Mouse (Mus musculus) kidney, embryonic 16.5 days (tissue): ENCODE measurements around the gene Entpd2. TPM values are rescaled to one million over a fixed set of nuclear protein-coding genes. Genes with fewer than 3 reads are reported as not detected.

Experiments used
- ATAC-seq: fragments of 200-750 bp; cut with Nextera tagmentation; 2 replicates; pipeline ENCODE4 v1.8.0; 2017; ENCODE audit warnings: moderate TSS enrichment; ENCODE audit not compliant: low FRiP score, low TSS enrichment
- H3K27ac ChIP-seq: fragments of 300-500 bp; sonication (generic); 2 replicates; pipeline ENCODE4 v1.5.1; 2014; ENCODE audit warnings: low read length
- H3K27me3 ChIP-seq: fragments of 300-500 bp; sonication (generic); 2 replicates; pipeline ENCODE4 v1.6.1; 2014; ENCODE audit warnings: low read length, control low read depth, mixed read lengths; ENCODE audit not compliant: insufficient read depth
- H3K36me3 ChIP-seq: fragments of 300-500 bp; sonication (generic); 2 replicates; pipeline ENCODE4 v1.6.1; 2014; ENCODE audit warnings: low read length, control low read depth, mixed read lengths; ENCODE audit not compliant: insufficient read depth
- H3K4me1 ChIP-seq: fragments of 300-500 bp; sonication (generic); 2 replicates; pipeline ENCODE4 v1.6.1; 2014; ENCODE audit warnings: low read length, control low read depth, mixed read lengths; ENCODE audit not compliant: insufficient read depth
- H3K4me2 ChIP-seq: fragments of 300-500 bp; sonication (generic); replicated peaks from 2 replicates; pipeline ENCODE4 v1.6.1; 2014; ENCODE audit warnings: low read depth, low read length
- H3K4me3 ChIP-seq: fragments of 300-500 bp; sonication (generic); 2 replicates; pipeline ENCODE4 v1.5.1; 2014; ENCODE audit warnings: mild to moderate bottlenecking, low read length
- H3K9ac ChIP-seq: fragments of 300-500 bp; sonication (generic); replicated peaks from 2 replicates; pipeline ENCODE4 v1.6.1; 2014; ENCODE audit warnings: low read length
- H3K9me3 ChIP-seq: fragments of 300-500 bp; sonication (generic); 2 replicates; pipeline ENCODE4 v1.6.1; 2016; ENCODE audit warnings: low read length, control low read depth
- WGBS: fragments of 180-500 bp; shearing (Covaris S2); extraction: QIAGEN DNeasy Blood & Tissue Kit; methylation state at CpG from one replicate; pipeline ENCODE4 v1.1.7; 2014; 5-methylcytosine and 5-hydroxymethylcytosine counted together
- polyA plus RNA-seq: library from polyadenylated mRNA; unstranded; fragments of >200 nt; fragmentation: Nextera tagmentation; extraction: Ambion mirVana; gene quantifications from 2 replicates; pipeline ENCODE4 v1.2.1, GENCODE M21; 2015

Gene Entpd2
- polyA plus RNA-seq: 5.5 and 6.4 TPM in 2 replicates

GRCm38 (mm10) chr2:25395721-25396596, at the start of gene Entpd2:
Gene Entpd2 (plus strand): TSS chr2:25395874.
- no peak within 1 kb of the TSS for H3K27ac ChIP-seq
- peaks cover 20% of the 10 kb centered on the region for H3K4me1 ChIP-seq
- H3K9me3 ChIP-seq: no peaks in the 10 kb centered on the region
- peak within 1 kb of the TSS; percentile 43 for H3K9ac ChIP-seq
- H3K4me2 ChIP-seq: peak within 1 kb of the TSS; percentile 63
- peak within 1 kb of the TSS; percentile 43 for H3K4me3 ChIP-seq
- no peaks in the 10 kb centered on the region for H3K36me3 ChIP-seq
- WGBS: 1% methylated on average over 53 of the region's 57 CpGs
- ATAC-seq: peak; percentile 66
- H3K27me3 ChIP-seq: peaks cover 51% of the 10 kb centered on the region

GRCm38 (mm10) chr2:25348162-25348561, 47.5 kb upstream of the Entpd2 start:
- peaks cover 80% of the 10 kb centered on the region for H3K36me3 ChIP-seq
- no peak for ATAC-seq
- 77% methylated on average over 7 of the region's 7 CpGs for WGBS

GRCm38 (mm10) chr2:25349499-25349898, 46.2 kb upstream of the Entpd2 start:
- no peak overlapping the region for H3K27ac ChIP-seq
- H3K9ac ChIP-seq: no peak overlapping the region
- no peak for ATAC-seq
- no peak overlapping the region for H3K4me3 ChIP-seq
- H3K4me1 ChIP-seq: no peaks in the 10 kb centered on the region
- H3K27me3 ChIP-seq: no peaks in the 10 kb centered on the region
- WGBS: 98% methylated on average over 4 of the region's 4 CpGs
- peaks cover 69% of the 10 kb centered on the region for H3K36me3 ChIP-seq
- no peak overlapping the region for H3K4me2 ChIP-seq
- no peaks in the 10 kb centered on the region for H3K9me3 ChIP-seq

More at GRCm38 (mm10) chr2:25348162-25348561, 47.5 kb upstream of the Entpd2 start:
- no peak overlapping the region for H3K4me3 ChIP-seq
- no peaks in the 10 kb centered on the region for H3K27me3 ChIP-seq
- H3K9me3 ChIP-seq: no peaks in the 10 kb centered on the region
- no peak overlapping the region for H3K27ac ChIP-seq
- no peak overlapping the region for H3K4me2 ChIP-seq
- H3K4me1 ChIP-seq: no peaks in the 10 kb centered on the region
- H3K9ac ChIP-seq: no peak overlapping the region

- 91% methylated on average over 3 of the region's 3 CpGs for WGBS
- no peak overlapping the region for H3K27ac ChIP-seq
Observed at GRCm38 (mm10) chr2:25350701-25351100, 45.0 kb upstream of the Entpd2 start.

GRCm38 (mm10) chr2:25354211-25354610, 41.5 kb upstream of the Entpd2 start:
- no peak overlapping the region for H3K9ac ChIP-seq
- WGBS: 89% methylated on average over 6 of the region's 6 CpGs

More at GRCm38 (mm10) chr2:25350701-25351100, 45.0 kb upstream of the Entpd2 start:
- peaks cover 5% of the 10 kb centered on the region for H3K4me1 ChIP-seq
- no peaks in the 10 kb centered on the region for H3K9me3 ChIP-seq
- no peak overlapping the region for H3K9ac ChIP-seq
- no peak overlapping the region for H3K4me3 ChIP-seq
- H3K27me3 ChIP-seq: no peaks in the 10 kb centered on the region
- no peak for ATAC-seq
- H3K4me2 ChIP-seq: no peak overlapping the region
- H3K36me3 ChIP-seq: peaks cover 62% of the 10 kb centered on the region

GRCm38 (mm10) chr2:25355419-25356066, 40.1 kb upstream of the Entpd2 start:
- WGBS: 33% methylated on average over 18 of the region's 18 CpGs
- Histone ChIP-seq H3K9ac (peak overlapping the region; percentile 71), H3K36me3 (peaks cover 20% of the 10 kb centered on the region), H3K27me3 (no peaks in the 10 kb centered on the region), H3K27ac (no peak overlapping the region), H3K9me3 (no peaks in the 10 kb centered on the region), H3K4me3 (peak overlapping the region; percentile 62), H3K4me2 (peak overlapping the region; percentile 88), H3K4me1 (peaks cover 16% of the 10 kb centered on the region)
- ATAC-seq: no peak

More at GRCm38 (mm10) chr2:25354211-25354610, 41.5 kb upstream of the Entpd2 start:
- Histone ChIP-seq H3K27me3 (no peaks in the 10 kb centered on the region), H3K36me3 (peaks cover 34% of the 10 kb centered on the region), H3K9me3 (no peaks in the 10 kb centered on the region), H3K4me1 (peaks cover 16% of the 10 kb centered on the region), H3K27ac (no peak overlapping the region), H3K4me3 (no peak overlapping the region), H3K4me2 (no peak overlapping the region)
- no peak for ATAC-seq

- Histone ChIP-seq H3K4me2 (peak within 1 kb of the TSS; percentile 88), H3K9me3 (no peaks in the 10 kb centered on the region), H3K4me3 (peak within 1 kb of the TSS; percentile 62), H3K27me3 (no peaks in the 10 kb centered on the region), H3K4me1 (peaks cover 16% of the 10 kb centered on the region), H3K36me3 (peaks cover 11% of the 10 kb centered on the region), H3K27ac (0 out of 2 replicates have a peak within 1 kb of the TSS, but pooled peaks have one; percentile 12), H3K9ac (peak within 1 kb of the TSS; percentile 71)
- ATAC-seq: peak; percentile 83
- WGBS: 3% methylated on average over 13 of the region's 13 CpGs
Observed at GRCm38 (mm10) chr2:25356208-25357079, 39.2 kb upstream of the Entpd2 start, which contains the start of gene Dpp7. Gene Dpp7 (minus strand): TSS chr2:25356359.

- no peak overlapping the region for H3K9ac ChIP-seq
- ATAC-seq: no peak
- H3K27ac ChIP-seq: no peak overlapping the region
- no peak overlapping the region for H3K4me3 ChIP-seq
- no peaks in the 10 kb centered on the region for H3K27me3 ChIP-seq
- H3K9me3 ChIP-seq: no peaks in the 10 kb centered on the region
- H3K36me3 ChIP-seq: no peaks in the 10 kb centered on the region
- no peak overlapping the region for H3K4me2 ChIP-seq
- 74% methylated on average over 4 of the region's 4 CpGs for WGBS
- H3K4me1 ChIP-seq: peaks cover 34% of the 10 kb centered on the region
Observed at GRCm38 (mm10) chr2:25359848-25360247, 35.8 kb upstream of the Entpd2 start.

GRCm38 (mm10) chr2:25363478-25364178, 32.0 kb upstream of the Entpd2 start:
- H3K4me1 ChIP-seq: peaks cover 18% of the 10 kb centered on the region
- H3K27ac ChIP-seq: no peak overlapping the region
- H3K4me3 ChIP-seq: no peak overlapping the region
- H3K4me2 ChIP-seq: no peak overlapping the region
- H3K9me3 ChIP-seq: no peaks in the 10 kb centered on the region
- no peak overlapping the region for H3K9ac ChIP-seq
- H3K36me3 ChIP-seq: no peaks in the 10 kb centered on the region
- no peak; the same call in 1 of the 2 replicates for ATAC-seq
- WGBS: 45% methylated on average over 13 of the region's 13 CpGs
- no peaks in the 10 kb centered on the region for H3K27me3 ChIP-seq
